Mouse (Mus musculus): ENCODE results near the gene Cdkn2aip. TPM values are rescaled to one million over a fixed set of nuclear protein-coding genes. Genes with fewer than 3 reads are reported as not detected.

The Cdkn2aip gene
- total and polyA plus RNA-seq, 3 experiments, result 13.5 to 101 (median 14.1) TPM

DNA sequence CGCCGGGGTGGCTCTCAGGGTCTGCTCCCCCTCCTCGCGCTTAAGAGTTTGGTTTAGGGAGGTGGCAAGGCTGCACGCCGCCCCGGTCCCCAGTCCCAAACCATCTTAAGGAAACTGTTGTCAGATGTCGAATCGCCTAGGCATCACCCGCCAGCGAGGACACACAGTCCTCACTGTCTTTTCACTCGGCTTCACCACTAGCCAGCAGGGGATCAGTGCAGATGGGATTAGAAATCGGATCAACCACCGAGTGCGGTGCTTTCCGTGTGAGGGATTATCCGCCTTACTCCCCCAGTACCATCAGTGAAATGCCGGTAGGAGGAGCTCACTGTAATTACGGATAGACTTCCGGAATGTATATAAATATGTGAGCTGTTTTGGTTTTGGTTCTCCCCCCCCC, 37.9 kb downstream of the Cdkn2aip start (continued):
- TF ChIP-seq ZC3H11A (IDR thresholded peaks at IDR 0.05; ENCODE audit: low read depth, low read length) (no peak), CTCF (IDR thresholded peaks at IDR 0.05 in 2 of 3, conservative IDR thresholded peaks at IDR 0.05 in 1 of 3; ENCODE audit: control insufficient read depth in 1 of 3, insufficient read depth in 1 of 3, low read depth in 2 of 3, low read length in 3 of 3, poor library complexity in 1 of 3, severe bottlenecking in 1 of 3) (peak in 1 of 3 experiments; percentile 22; a peak in 1 of 6 replicates), SIN3A (IDR thresholded peaks at IDR 0.05; ENCODE audit: low read length) (peak; percentile 84), POLR2A (IDR thresholded peaks at IDR 0.05; ENCODE audit: control insufficient read depth in 1 of 2, insufficient read depth in 1 of 2, low read depth in 1 of 2, low read length in 2 of 2, poor library complexity in 1 of 2) (peak in 1 of 2 experiments; percentile 7; a peak in 1 of 4 replicates), MXI1 (IDR thresholded peaks at IDR 0.05; ENCODE audit: low read depth, low read length) (peak; percentile 68), MYB (IDR thresholded peaks at IDR 0.05; ENCODE audit: low read depth, low read length) (no peak), KAT2A (conservative IDR thresholded peaks at IDR 0.05; ENCODE audit: low read depth, low read length) (no peak), MYC (IDR thresholded peaks at IDR 0.05; ENCODE audit: low read depth, low read length) (peak; percentile 52; the same call in 1 of the 2 replicates), UBTF (IDR thresholded peaks at IDR 0.05; ENCODE audit: borderline replicate concordance, insufficient read depth, low read depth, low read length) (0 out of 2 replicates have a peak, but pooled peaks have one; percentile 64), ZKSCAN1 (IDR thresholded peaks at IDR 0.05; ENCODE audit: low read depth, low read length) (no peak), BHLHE40 (IDR thresholded peaks at IDR 0.05; ENCODE audit: borderline replicate concordance, low read depth, low read length) (no peak), HCFC1 (IDR thresholded peaks at IDR 0.05; ENCODE audit: low read depth, low read length) (no peak), GATA1 (IDR thresholded peaks at IDR 0.05; ENCODE audit: low read depth, low read length) (no peak)

DNA sequence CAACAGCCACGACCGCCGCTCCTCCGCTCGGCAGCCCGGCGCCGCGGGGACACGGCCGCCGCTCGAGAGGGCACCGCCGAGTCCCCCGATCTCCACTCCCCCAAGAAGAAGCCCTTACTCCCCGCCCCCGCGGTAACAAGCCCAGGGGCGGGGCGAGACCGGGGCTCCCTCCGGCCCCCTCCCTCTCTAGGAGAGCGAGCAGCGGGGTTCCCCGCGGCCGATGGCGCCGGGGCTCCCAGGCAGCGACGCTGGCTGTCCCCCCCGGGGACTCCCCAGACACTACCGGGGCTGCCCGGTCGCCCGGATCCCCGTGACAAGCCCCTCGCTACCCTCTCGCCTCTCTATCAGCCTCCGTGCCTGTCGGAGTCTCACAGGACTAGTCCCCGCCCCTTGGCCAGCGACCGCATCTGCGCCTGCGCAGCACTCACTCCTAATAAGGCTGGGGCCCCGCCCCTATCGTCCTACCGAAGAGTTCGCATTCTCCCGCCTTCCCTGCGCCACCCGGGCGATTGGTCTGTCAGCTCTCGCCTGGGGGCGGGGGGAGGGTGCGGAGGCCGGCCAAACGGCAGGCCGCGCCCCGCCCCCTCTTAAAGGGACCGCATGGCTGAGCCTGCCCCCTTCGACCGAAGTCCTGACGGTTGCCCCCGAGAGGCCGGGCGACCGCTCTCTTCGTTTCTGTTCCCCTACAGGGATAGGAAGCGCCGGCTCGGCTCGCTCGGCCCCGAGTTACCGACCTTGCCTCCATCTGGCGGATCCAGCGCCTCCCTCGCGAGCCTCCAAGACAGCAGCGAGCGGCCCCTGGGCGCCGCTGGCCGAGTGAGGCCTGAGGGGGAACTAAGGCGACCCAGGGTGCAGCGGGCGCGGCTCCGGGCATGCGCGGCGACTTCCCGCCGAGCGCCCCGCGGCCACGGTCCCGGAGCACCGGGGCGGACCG, 38.7 kb downstream of the Cdkn2aip start, which contains the start of gene Ing2:
Gene Ing2 (minus strand): TSS at position 780 of the 934 bp plus-strand sequence.
- H3K9me3 ChIP-seq (replicated peaks; ENCODE audit: insufficient read depth, low read length), result no peaks in the 10 kb centered on the region
- peak within 1 kb of the TSS; percentile 89 to 99 for H3K4me3 ChIP-seq (ENCODE audit: control insufficient read depth in 1 of 2, insufficient read depth in 1 of 2, low read depth in 2 of 2, low read length in 2 of 2)
- H3K27me3 ChIP-seq (ENCODE audit: control insufficient read depth in 1 of 2, insufficient read depth in 2 of 2, low read length in 2 of 2), result no peaks in the 10 kb centered on the region
- peaks cover 4 to 6% of the 10 kb centered on the region in 2 experiments; a peak in 2 of 4 replicates for H3K4me1 ChIP-seq (ENCODE audit: control insufficient read depth in 1 of 2, insufficient read depth in 2 of 2, low read length in 2 of 2)
- H3K27ac ChIP-seq (ENCODE audit: control insufficient read depth, low read depth, low read length), result peak within 1 kb of the TSS; percentile 92
- H3K79me2 ChIP-seq (ENCODE audit: control insufficient read depth, insufficient read depth, low read length, poor library complexity), result peaks cover 50% of the 10 kb centered on the region
- DNase-seq (ENCODE audit: low read depth, low spot score), result peak; percentile 100
- peak within 1 kb of the TSS; percentile 95 for H3K9ac ChIP-seq (ENCODE audit: control insufficient read depth, low read depth, low read length, poor library complexity, severe bottlenecking)
- TF ChIP-seq NELFE (IDR thresholded peaks at IDR 0.05; ENCODE audit: low read depth, low read length) (peak; percentile 98), TCF12 (IDR thresholded peaks at IDR 0.05; ENCODE audit: low read depth, low read length) (peak; percentile 65; the same call in 1 of the 2 replicates), GABPA (IDR thresholded peaks at IDR 0.05; ENCODE audit: low read depth, low read length) (no peak), EP300 (IDR thresholded peaks at IDR 0.05; ENCODE audit: low read depth in 1 of 2, low read length in 2 of 2) (peak in 1 of 2 experiments; percentile 36; a peak in 1 of 4 replicates), MXI1 (IDR thresholded peaks at IDR 0.05; ENCODE audit: low read depth, low read length) (0 out of 2 replicates have a peak, but pooled peaks have one; percentile 11), NRF1 (IDR thresholded peaks at IDR 0.05; ENCODE audit: insufficient read depth, low read depth, low read length, poor library complexity, severe bottlenecking) (peak; percentile 87), MAX (IDR thresholded peaks at IDR 0.05; ENCODE audit: low read length) (peak; percentile 80), MAZ (IDR thresholded peaks at IDR 0.05; ENCODE audit: low read depth, low read length) (peak; percentile 54), UBTF (IDR thresholded peaks at IDR 0.05; ENCODE audit: borderline replicate concordance, insufficient read depth, low read depth, low read length) (peak; percentile 23; the same call in 1 of the 2 replicates), ELF1 (IDR thresholded peaks at IDR 0.05; ENCODE audit: low read depth, low read length) (peak; percentile 25; the same call in 1 of the 2 replicates), TBP (IDR thresholded peaks at IDR 0.05; ENCODE audit: low read depth, low read length) (peak; percentile 98), HCFC1 (IDR thresholded peaks at IDR 0.05; ENCODE audit: low read depth, low read length) (peak; percentile 80), CHD1 (IDR thresholded peaks at IDR 0.05; ENCODE audit: low read depth, low read length) (no peak), ETS1 (IDR thresholded peaks at IDR 0.05; ENCODE audit: low read depth, low read length) (peak; percentile 29; the same call in 1 of the 2 replicates), POLR2A (IDR thresholded peaks at IDR 0.05; ENCODE audit: control insufficient read depth in 1 of 2, insufficient read depth in 1 of 2, low read depth in 1 of 2, low read length in 2 of 2, poor library complexity in 1 of 2) (peak; percentile 86 to 91), ZKSCAN1 (IDR thresholded peaks at IDR 0.05; ENCODE audit: low read depth, low read length) (no peak), ZMIZ1 (IDR thresholded peaks at IDR 0.05; ENCODE audit: low read depth, low read length) (peak; percentile 86), MAFK (IDR thresholded peaks at IDR 0.05; ENCODE audit: borderline replicate concordance, low read depth, low read length) (no peak), POLR2AphosphoS2 (IDR thresholded peaks at IDR 0.05; ENCODE audit: low read length) (peak; percentile 95), SIN3A (IDR thresholded peaks at IDR 0.05; ENCODE audit: low read length) (peak; percentile 51), SMC3 (IDR thresholded peaks at IDR 0.05; ENCODE audit: low read depth, low read length) (no peak), E2F4 (IDR thresholded peaks at IDR 0.05; ENCODE audit: borderline replicate concordance, low read depth, low read length) (peak; percentile 80; the same call in 1 of the 2 replicates), MYB (IDR thresholded peaks at IDR 0.05; ENCODE audit: low read depth, low read length) (no peak), CTCF (IDR thresholded peaks at IDR 0.05 in 2 of 3, conservative IDR thresholded peaks at IDR 0.05 in 1 of 3; ENCODE audit: control insufficient read depth in 1 of 3, insufficient read depth in 1 of 3, low read depth in 2 of 3, low read length in 3 of 3, poor library complexity in 1 of 3, severe bottlenecking in 1 of 3) (no peak)
- peaks cover 0 to 17% of the 10 kb centered on the region in 2 experiments; a peak in 3 of 4 replicates for H3K36me3 ChIP-seq (ENCODE audit: control insufficient read depth in 1 of 2, insufficient read depth in 2 of 2, low read length in 2 of 2)
